Mouse (Mus musculus) gastrocnemius, adult 2 months (tissue): ENCODE data around the gene Trib3. TPM values are rescaled to one million over a fixed set of nuclear protein-coding genes. Genes with fewer than 3 reads are reported as not detected.
"Not testable (repeated sequence)": the region's sequence is repeated elsewhere in the genome, so short reads cannot be mapped to it uniquely, and the experiment has no call there.

Experiments
- DNase-seq: peaks from one replicate; pipeline ENCODE4 v3.0.0; 2022
- H3K27ac ChIP-seq: fragments of 200-600 bp; 2 replicates; pipeline ENCODE4 v1.8.1; 2022; ENCODE audit warnings: mild to moderate bottlenecking
- H3K4me3 ChIP-seq: fragments of 200-600 bp; 2 replicates; pipeline ENCODE4 v1.8.1; 2022; ENCODE audit warnings: mild to moderate bottlenecking, moderate library complexity
- CTCF ChIP-seq: fragments of 200-600 bp; IDR thresholded peaks from 2 replicates; pipeline ENCODE4 v1.8.1; 2022; ENCODE audit warnings: antibody characterized with exemption, mild to moderate bottlenecking, moderate library complexity
- intact Hi-C: fragments of 180-260 bp; cut with DNase I; formaldehyde crosslinking; loops from one replicate; pipeline ENCODE4 v1.15.1; 2025
- total RNA-seq, 2 experiments: library from RNA; stranded (reverse); gene quantifications; 2 replicates each; pipeline ENCODE4 v1.2.3; 2021

Trib3 gene
- total RNA-seq, 2 experiments from 2014 or later, result 1.2 to 1.4 TPM

DNA sequence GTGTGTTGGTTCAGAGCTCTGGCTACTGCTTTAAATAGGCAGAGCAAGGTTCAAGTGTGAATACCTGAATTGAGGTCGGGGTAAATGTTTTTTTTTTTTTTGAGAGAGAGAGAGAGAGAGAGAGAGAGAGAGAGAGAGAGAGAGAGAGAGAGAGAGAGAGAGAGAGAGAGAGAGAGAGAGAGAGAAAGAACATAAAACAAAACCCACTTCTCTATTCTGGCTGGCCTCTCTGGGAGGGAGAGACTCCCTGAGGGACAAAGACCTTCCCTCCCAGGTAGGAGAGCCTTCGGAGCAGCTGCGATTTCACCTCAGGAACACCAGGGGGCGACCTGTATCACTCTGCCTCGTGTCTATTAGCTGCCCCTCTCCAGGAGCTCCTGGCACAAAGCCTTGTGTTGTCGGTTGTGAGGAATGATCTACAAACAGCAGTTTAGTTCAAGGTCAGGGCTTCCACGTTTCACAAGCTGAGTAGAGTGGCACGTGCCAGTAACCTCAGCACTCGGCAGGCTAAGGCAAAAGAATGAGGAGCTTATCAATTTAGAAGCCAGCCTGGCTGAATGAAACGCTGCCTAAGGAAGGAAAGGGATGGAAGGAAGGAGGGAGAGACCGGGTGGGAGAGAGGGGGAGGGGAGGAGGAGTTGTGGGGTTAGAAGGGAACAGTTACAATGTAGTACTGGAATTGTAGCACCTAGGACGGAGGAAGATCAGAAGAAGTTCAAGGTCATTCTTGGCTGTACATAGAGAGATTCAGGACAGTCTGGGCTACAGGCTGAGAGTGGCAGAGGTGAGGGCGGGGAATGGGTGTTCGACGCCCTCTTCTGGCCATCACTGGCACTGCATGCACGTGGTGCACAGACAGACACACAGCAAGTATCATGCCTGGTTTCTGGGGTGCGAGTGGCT lies 19.7 kb upstream of the Trib3 start:
- peak overlapping the region; percentile 51 for H3K27ac ChIP-seq
- H3K4me3 ChIP-seq, result peak overlapping the region; percentile 46
- intact Hi-C loops, result loop anchor here (5.0 kb wide), 1 partner anchor 256 kb away; the partner anchor contains the start of gene Srxn1
- TF ChIP-seq CTCF, result peak; percentile 79
- peak; percentile 76 for DNase-seq

DNA sequence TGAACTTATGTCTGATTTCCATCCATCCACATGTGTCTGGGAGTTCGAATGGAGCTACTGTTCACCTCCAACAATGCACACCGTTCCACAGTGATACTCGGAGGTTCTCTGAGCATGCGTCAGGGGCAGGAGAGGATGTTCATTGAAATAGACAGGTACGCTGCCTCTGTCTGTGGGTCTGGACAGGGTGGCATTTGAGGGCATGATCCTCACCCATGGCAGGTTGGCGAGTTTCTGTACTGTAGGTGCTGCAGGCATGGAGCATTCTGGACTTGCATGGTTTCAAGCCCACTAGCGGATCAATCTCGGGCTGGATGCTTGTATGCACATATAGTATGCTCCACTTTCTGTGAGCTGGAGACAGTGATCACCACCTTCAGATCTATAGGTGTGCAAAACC lies 17.4 kb upstream of the Trib3 start:
- DNase-seq, result no peak
- no peak for TF ChIP-seq CTCF
- Histone ChIP-seq H3K4me3 (no peak overlapping the region), H3K27ac (peak overlapping the region; percentile 81)
- intact Hi-C loops, result loop anchor here (5.0 kb wide), 1 partner anchor 254 kb away; the partner anchor contains the start of gene Srxn1

DNA sequence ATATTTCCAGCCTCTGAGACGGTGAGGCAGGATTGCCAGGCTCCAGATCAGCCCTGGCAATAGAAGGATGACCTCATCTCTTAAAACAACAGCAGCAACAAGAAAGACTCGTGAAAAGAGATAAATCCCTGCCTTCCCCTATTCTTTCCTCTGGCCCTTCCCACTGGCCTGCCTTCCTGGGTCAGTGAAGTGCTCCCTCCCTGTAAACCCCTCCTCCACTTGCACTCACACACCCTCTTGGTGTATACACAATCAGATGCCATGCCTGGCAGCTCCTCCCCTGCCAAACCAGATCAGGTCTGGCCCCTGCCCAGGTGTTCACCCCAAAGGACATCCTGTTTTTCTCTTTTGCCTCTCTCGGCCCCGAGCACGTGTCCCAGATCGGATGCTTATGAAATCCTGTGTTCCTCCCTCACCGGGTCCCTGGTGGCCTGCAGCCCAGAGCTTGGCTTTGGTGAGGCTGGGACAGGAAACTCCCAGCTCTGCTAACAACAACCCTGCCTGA lies 16.5 kb upstream of the Trib3 start:
- H3K27ac ChIP-seq, result peak overlapping the region; percentile 81
- intact Hi-C loops, result loop anchor here (5.0 kb wide), 1 partner anchor 253 kb away; the partner anchor contains the start of gene Srxn1
- peak; percentile 79 for DNase-seq

DNA sequence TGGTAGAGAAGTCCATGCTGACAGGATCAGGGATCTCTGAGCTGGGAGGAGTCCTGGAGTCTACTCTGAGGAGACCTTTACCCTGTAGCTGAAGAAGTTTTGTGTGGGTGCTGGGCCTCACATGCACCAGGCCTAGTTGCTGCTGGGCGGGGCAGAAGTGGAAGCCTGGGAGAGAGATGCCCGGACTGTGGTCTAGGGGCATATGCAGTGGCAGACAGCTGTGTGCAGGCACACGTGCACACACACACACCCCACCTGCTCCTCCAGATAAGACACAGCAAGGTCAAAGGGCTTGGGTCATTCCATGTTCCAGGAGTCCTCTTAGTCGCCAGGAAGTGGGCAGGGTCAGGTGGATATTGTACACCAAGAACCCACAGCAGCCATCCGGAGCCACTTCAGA lies 15.8 kb upstream of the Trib3 start:
- intact Hi-C loops, result loop anchor here (5.0 kb wide), 1 partner anchor 252 kb away; the partner anchor contains the start of gene Srxn1
- no peak for DNase-seq
- no peak overlapping the region for H3K4me3 ChIP-seq
- H3K27ac ChIP-seq, result peak overlapping the region; percentile 65
- no peak for TF ChIP-seq CTCF

More for the DNA sequence above, 16.5 kb upstream of the Trib3 start:
- H3K4me3 ChIP-seq, result no peak overlapping the region
- no peak for TF ChIP-seq CTCF

DNA sequence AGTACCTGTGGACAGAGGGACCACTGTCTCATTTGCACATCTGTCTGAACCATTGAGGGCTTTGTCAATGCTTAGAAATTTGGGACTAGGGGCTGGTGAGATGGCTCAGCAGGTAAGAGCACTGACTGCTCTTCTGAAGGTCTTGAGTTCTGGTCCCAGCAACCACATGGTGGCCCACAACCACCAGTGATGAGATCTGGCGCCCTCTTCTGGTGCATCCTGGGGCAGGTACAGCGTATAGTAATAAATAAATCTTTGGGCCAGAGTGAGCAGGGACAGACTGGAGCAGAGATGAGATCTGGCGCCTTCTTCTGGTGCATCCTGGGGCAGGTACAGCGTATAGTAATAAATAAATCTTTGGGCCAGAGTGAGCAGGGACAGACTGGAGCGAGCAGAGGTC lies 15.1 kb upstream of the Trib3 start:
- DNase-seq, H3K4me3 ChIP-seq, intact Hi-C loops, H3K27ac ChIP-seq: not testable (repeated sequence)

DNA sequence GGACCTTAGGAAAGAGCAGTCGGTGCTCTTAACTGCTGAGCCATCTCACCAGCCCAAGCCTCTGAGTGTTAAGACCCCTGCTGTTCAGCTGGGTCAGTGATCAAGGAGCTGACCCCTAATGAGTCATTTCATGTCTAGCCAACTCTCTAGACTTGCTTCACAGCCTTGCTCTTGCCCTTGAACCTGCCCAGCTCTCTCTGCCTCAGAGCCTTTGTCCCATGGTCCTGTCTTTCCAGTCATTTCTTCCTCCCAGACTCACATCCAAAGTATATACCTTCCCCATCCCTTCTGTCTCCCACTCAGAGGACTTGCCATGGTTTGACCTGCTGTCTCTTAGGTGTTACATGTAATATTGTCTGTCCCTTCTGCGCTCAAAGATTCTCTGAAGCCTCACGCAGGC lies 13.4 kb upstream of the Trib3 start:
- DNase-seq, result no peak
- no peak for TF ChIP-seq CTCF
- intact Hi-C loops, result no loop called here
- H3K4me3 ChIP-seq, result no peak overlapping the region
- H3K27ac ChIP-seq, result no peak overlapping the region

DNA sequence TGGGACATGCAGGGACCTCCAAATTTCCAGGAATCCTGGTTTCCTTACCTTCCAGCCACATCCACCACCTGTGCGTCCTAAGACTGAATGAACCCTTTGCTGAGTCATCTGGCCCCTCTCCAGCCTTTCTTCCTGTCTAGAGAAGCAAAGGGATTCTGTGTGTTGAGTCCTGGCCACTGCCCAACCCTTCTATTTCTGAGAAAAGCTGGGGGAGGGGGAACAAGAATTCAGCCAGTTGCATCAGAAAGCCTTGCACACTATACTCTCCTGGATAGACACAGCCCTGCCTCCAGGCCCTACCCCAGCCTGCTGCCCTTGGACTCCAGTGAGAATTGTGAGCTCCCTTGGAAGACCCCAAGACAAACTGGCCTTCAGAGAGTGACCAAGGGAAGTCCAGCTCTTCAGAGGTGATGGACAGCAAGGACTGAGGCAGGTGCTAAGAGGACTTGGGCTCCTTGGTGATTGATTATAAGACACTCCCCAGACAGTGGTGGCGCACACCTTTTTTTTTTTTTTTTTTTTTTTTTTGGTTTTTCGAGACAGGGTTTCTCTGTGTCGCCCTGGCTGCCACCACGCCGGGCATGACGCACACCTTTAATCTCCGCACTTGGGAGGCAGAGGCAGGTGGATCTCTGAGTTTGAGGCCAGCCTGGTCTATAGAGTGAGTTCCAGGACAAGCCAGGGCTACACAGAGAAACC lies 6.2 kb upstream of the Trib3 start:
- TF ChIP-seq CTCF, result no peak
- Histone ChIP-seq H3K27ac (no peak overlapping the region), H3K4me3 (no peak overlapping the region)
- intact Hi-C loops, result no loop called here
- DNase-seq, result peak; percentile 44

DNA sequence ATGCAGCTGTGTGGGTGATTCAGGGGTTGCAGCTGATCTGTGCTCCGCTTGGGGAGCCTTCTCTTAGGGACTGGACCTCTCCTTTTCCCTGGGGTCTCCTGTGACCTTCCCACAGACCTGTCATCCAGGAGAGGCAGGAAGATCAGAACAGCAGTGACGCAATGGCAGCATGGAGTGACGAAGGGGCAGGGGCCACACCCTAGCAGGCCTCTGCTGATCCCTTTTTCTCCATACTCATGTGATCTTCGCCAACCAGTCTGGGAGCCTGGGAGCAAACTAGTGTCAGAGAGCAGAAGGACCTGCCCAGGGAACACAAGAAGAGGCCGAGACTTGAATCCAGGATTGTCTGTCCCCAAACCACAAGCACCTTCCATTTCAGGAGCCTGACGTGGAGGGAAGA lies 5.4 kb upstream of the Trib3 start:
- Histone ChIP-seq H3K27ac (no peak overlapping the region), H3K4me3 (no peak overlapping the region)
- TF ChIP-seq CTCF, result no peak
- DNase-seq, result no peak
- intact Hi-C loops, result no loop called here

DNA sequence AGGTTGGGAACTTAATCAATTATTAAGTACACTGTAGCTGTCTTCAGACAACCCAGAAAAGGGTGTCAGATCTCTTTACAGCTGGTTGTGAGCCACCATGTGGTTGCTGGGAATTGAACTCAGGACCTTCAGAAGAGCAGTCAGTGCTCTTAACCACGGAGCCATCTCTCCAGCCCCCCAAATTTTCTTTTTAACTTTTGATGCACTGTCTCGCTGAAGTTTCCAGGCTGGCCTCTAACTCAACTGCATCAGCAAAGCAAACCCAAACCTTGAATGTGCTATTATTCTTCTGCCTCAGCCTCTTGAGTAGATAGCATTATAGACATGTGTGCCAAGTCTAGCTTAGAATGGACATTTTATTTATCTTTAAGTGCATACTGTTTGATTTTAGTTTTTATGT lies 3.9 kb upstream of the Trib3 start:
- Histone ChIP-seq H3K4me3 (no peak overlapping the region), H3K27ac (no peak overlapping the region)
- intact Hi-C loops, result no loop called here
- no peak for TF ChIP-seq CTCF
- no peak for DNase-seq

DNA sequence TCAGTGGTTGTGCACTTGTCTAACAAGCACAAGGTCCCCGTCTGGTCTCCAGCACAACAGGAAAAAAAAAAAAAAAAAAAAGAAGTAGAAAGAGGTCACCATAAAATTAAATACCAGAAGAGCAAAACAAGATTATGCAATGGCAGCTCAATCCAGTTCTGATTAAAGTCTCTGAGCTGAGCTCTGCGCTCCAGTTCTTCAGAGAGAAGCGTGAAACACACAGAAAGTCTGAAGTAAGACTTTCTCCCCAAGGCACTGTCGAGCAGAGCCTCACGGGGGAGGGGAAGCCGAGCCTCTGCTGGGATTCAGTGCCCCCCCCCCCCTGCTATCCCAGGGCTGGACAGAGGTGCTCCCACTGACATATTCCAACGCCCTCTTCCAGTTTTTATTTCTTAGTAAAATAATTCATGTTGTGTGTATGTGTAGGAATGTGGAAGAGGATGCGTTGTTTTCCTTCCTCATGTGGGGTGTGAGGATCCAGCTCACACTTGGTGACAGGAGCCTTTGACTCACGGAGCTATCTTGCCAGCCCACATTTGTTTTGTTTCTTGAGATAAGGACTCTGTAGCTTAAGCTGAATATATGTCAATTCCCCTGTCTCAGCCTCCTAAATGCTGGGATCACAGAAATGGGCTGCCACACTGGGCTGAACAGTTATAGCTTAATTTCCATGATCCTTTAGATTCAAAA lies 3.1 kb upstream of the Trib3 start:
- intact Hi-C loops, result no loop called here
- TF ChIP-seq CTCF, result no peak
- Histone ChIP-seq H3K27ac (no peak overlapping the region), H3K4me3 (no peak overlapping the region)
- no peak for DNase-seq

DNA sequence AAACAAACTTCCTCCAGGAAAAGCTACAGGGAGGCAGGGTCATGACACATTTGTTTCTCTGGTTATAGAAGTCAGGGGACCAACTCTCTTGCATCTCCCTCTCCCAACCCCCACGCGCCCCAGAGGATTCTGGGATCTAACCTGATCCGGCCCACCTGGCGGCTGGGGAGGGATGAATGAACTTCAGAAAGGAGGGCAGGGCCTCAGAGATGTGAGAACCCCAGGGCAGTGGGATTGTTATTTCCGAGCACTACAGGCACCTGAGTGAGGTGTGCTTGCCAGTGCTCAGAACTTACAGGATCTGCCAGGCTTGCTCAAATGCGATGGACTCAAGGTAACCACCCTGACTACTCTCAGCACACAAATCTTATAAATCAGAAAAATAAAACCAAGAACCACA lies 1.6 kb upstream of the Trib3 start:
- intact Hi-C loops, result no loop called here
- DNase-seq, result no peak
- TF ChIP-seq CTCF, result no peak
- no peak overlapping the region for H3K27ac ChIP-seq
- H3K4me3 ChIP-seq, result no peak overlapping the region

DNA sequence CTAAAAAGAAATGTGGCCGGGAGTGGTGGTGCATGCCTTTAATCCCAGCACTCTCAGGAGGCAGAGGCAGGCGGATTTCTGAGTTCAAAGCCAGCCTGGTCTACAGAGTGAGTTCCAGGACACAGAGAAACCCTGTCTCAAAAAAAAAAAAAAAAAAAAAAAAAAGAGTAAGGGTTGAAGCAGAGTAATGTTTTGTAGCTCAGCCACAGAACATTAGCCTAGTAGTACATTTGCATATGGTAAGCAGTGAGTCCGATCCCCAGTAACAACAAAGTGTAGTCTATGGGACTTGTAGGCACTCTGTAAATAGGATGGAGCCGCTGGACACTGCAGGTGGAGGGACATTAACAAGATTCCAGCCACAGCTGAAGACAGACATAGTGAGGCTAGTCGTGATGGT lies 1.1 kb upstream of the Trib3 start:
- Histone ChIP-seq H3K4me3 (no peak overlapping the region), H3K27ac (peak overlapping the region; percentile 88)
- intact Hi-C loops, result no loop called here
- no peak for TF ChIP-seq CTCF
- DNase-seq, result no peak

DNA sequence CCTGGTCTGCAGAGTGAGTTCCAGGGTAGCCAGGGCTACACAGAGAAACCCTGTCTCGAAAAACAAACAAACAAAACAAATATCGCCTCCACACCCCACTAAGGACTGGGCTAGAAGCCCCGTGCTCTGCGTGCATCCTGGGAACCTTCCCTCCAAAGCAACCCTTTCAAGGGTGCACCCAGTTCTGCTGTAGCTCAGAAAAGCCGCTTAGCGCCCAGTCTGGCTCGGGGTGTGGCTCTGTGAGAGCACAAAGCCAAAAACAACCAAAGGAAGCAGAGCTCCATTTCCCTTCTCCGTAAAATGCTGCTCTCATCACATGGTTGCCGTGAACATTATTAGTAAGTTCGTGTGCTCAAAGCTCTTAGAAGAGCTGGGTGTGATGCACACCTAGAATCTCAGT lies 529 bp upstream of the Trib3 start:
- intact Hi-C loops, result no loop called here
- DNase-seq, result no peak
- Histone ChIP-seq H3K27ac (peak overlapping the region; percentile 88), H3K4me3 (peak overlapping the region; percentile 79)
- no peak for TF ChIP-seq CTCF
